Mouse (Mus musculus): ENCODE measurements at regions not wholly inside any gene's neighbourhood (a gene's known extent, or its start where the extent isn't known, plus 50 kb on each side); places are given as distances from the start of the nearest gene placed in this dataset.

- DNase-seq (ENCODE audit: low spot score in 2 of 2) = no peak
Measured at GRCm38 (mm10) chr11:45643629-45644325, 208.1 kb upstream of the Clint1 start.

- DNase-seq (ENCODE audit: low spot score in 2 of 2) = no peak
Measured at GRCm38 (mm10) chr11:45645815-45646214, 206.0 kb upstream of the Clint1 start.

- no peak for DNase-seq (ENCODE audit: low spot score in 2 of 2)
Measured at GRCm38 (mm10) chr11:45647888-45648287, 204.0 kb upstream of the Clint1 start.

DNA sequence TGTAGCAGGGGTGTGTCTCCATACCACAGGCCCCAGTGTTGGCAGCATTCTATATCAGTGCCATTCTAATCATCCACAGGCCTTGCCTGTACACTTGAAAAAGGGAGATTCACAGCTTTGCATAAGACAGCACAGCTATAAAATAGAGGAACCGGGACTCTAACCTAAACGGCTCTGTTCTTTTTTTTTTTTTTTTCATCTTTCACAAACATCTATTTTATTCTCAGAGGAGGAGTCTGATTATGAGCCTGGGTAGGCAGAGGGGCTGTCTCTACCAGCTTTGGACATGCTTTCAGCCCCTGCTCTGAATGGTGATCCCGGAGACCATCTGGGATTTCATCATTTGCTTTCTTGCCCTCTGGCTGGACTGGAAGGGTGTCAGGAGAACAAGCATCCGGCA, 195.6 kb upstream of the Clint1 start:
- no peak for DNase-seq (ENCODE audit: low spot score in 2 of 2)

- DNase-seq (ENCODE audit: low spot score in 2 of 2) = no peak
Measured at GRCm38 (mm10) chr11:45670156-45670830, 181.6 kb upstream of the Clint1 start.

GRCm38 (mm10) chr11:45678666-45679292, 173.1 kb upstream of the Clint1 start:
- peak; percentile 51 to 56 for DNase-seq (ENCODE audit: low spot score in 2 of 2)

- DNase-seq (ENCODE audit: low spot score in 2 of 2) = no peak
Measured at GRCm38 (mm10) chr11:45679293-45679673, 172.6 kb upstream of the Clint1 start.

- DNase-seq (ENCODE audit: low spot score in 2 of 2) = no peak
Measured at GRCm38 (mm10) chr11:45685571-45685970, 166.3 kb upstream of the Clint1 start.

DNA sequence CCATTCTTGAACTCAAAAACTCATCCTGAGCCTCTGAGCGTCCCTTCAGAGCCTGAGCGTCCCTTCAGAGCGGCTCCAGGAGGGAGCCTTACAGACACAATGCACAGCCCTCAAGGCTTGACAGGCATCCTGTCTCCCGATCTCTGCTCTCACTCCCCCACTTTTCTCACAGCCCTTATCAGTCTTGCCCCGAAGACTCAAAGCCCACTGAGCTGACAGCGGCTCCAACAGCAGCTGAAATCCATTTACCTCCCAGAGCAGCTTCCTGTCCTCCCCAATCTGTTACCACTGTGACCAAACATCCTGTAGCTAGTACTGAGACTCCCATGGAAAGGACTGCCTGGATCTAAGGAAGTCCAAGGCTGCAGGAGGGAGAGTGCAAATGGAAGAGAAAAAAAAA, 158.6 kb upstream of the Clint1 start:
- no peak for DNase-seq (ENCODE audit: low spot score in 2 of 2)

DNA sequence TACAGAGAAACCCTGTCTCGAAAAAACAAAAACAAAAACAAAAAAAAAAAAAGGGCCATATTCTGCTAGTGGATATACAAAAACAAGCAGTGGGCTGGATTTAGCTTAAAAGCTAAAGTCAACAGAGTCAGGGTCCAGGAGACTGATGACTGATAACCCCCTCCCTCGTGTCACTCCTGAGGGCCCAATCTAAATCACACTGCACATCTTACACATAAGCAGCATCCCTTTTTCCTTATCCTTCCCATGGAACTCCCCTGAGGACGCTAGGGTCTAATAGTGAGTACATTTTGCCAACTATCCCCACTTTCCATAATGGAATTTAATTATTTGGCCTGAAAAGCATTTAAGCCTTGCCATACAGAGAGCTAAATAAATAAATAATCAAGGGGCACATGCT, 150.3 kb upstream of the Clint1 start:
- DNase-seq (ENCODE audit: low spot score in 2 of 2) = no peak

DNA sequence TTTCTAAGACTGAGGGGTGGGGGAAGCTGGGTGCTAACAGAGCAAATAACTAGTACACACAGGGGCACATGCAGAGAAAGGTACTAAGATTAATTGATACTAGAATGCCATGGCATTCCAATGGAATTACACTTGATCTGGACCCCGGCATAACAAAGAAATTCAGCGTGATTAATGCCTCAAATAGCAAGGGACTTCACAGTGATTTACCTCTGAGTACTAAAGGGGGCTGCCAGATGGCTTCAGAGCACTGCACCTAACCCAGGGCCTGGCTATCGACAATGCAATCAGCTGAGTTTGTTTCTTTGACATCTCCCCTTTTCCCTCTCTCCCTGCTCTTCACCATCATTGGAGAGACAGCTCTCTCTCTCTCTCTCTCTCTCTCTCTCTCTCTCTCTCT, 148.9 kb upstream of the Clint1 start:
- DNase-seq (ENCODE audit: low spot score in 2 of 2) = no peak

DNA sequence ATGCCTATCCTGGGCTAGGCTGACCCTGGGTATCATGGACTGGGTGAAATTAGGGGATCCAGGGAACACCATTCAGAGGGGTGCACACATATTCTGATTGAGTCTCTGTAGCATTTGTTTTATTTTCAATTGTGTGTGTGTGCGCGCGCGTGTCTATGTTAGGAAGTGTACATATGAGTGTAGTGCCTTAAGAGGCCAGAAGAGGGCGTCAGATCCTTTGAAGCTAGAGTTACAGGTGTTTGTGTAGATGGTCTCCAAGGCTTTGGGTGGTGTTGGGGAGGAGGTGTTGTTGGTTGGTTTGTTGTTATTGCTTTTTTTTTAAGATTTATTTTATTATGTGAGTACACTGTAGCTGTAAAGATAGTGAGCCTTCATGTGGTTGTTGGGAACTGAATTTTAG, 147.4 kb upstream of the Clint1 start:
- no peak for DNase-seq (ENCODE audit: low spot score in 2 of 2)

DNA sequence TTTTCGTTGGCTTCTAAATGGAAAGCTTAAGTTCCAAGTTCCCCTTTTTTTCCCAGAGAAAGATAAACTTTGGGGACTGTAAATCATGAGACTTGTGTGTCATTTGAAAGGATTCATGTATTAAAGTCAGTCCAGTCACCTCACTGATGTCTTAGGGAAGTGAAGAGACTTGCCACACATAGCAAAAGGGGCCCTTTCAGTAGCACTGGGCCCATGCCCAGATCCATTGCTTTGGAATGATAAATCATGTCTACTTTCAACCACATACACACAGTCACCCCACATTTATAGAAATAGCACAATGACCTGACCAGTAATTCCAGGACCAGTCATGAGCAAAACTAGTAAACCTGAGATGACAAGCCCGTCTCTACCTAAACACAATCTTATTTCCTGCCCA, 133.2 kb upstream of the Clint1 start:
- DNase-seq (ENCODE audit: low spot score in 2 of 2) = no peak

DNA sequence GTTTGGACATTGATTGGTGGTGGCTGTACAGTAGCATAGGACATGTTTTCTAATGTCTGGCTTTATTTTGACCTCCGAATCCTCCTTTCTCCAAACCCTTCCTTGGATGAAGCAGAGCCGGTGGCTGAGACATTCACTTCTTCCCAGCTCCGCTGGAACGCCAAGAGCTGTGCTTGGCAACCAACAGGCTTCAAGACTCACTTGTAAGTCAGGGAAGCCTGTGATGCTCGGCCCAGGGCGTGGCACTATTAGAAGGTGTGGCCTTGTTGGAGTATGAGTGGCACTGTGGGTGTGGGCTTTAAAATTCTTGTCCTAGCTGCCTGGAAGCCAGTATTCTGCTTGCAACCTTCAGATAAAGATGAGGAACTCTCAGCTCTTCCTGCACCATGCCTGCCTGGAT, 132.0 kb upstream of the Clint1 start:
- no peak for DNase-seq (ENCODE audit: low spot score in 2 of 2)

GRCm38 (mm10) chr11:45736561-45736960, 115.3 kb upstream of the Clint1 start:
- no peak for DNase-seq (ENCODE audit: low spot score in 2 of 2)

- no peak for DNase-seq (ENCODE audit: low spot score in 2 of 2)
Measured at GRCm38 (mm10) chr11:45738331-45738730, 113.5 kb upstream of the Clint1 start.

DNA sequence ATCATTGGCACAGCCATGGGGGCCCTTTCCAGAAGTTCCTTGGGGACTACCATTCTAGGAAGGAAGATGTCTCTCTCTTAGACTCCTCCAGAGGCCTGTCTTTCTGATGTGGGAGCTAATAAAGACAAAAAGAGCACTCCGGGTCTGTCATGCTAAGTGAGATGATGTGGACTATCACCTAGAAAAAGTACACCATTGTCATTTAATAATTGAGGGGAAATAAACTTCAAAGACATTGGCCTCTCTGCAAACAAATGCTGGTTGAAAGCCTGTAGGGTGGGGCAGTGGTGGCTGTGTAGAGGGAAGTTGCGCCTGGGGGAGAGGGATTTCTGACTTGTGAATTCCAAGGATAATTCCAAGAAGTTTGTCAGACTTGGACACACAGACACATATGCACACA, 105.9 kb upstream of the Clint1 start:
- DNase-seq (ENCODE audit: low spot score in 2 of 2) = no peak

GRCm38 (mm10) chr11:45750249-45750648, 101.6 kb upstream of the Clint1 start:
- no peak for DNase-seq (ENCODE audit: low spot score in 2 of 2)

DNA sequence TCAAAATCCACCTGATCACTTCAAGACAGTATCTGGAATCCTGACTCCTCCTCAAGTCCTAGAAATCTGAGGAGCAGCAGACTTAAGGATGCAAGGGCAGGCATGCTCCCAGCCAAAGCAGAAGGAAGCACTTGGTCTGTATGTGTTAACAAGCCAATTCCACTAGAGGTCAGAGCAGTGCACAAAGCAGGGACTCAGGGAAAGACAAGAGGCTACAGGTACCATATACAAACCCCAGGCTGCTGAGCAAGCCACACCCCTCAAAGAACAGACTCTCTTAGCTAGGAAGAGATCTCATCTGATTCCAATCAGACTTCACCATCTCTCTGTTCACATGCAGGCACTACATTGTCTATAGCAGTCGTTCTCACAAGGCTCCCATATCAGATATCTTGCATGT, 99.6 kb upstream of the Clint1 start:
- DNase-seq (ENCODE audit: low spot score in 2 of 2) = peak; percentile 6 to 19

DNA sequence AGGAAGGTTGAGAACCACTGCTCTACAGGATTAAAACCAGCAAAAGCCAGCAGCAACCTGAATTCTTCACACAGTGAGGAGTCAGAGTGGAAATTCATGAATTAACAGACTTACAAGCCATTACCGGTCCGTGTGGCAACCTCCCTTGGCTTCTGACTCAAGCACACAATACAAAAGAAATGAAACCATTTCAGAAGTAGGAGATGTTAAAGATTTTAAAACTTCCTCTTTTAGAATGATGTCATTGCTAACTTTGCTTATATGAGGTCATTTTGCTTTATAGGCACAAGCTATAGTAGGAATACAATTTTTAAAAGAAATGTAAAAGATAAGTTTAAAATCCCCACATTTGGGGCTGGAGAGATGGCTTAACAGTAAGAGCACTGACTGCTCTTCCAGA, 99.1 kb upstream of the Clint1 start:
- no peak for DNase-seq (ENCODE audit: low spot score in 2 of 2)

DNA sequence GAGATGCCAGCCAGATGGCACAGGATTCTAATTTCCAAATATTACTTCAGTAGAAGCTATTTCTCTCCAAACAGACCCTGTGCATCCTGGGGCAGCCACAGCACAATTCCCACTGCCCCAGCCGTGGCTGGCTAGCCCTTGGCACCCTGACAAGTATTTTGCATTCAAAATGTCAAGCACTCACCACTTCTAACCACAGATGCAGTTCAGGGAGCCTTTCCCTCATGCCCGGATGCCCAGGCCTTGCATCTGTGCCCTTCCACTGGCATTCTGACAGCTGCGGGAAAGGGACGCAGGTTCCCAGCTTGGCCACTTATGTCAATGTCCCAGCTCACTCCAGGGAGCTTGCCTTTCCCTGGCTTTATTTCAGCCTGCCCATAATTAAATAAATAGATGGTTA, 84.8 kb upstream of the Clint1 start:
- DNase-seq (ENCODE audit: low spot score in 2 of 2) = no peak

- no peak for DNase-seq (ENCODE audit: low spot score in 2 of 2)
Measured at GRCm38 (mm10) chr11:45782435-45782834, 69.4 kb upstream of the Clint1 start.

- DNase-seq (ENCODE audit: low spot score in 2 of 2) = no peak
Measured at GRCm38 (mm10) chr11:45785806-45786205, 66.0 kb upstream of the Clint1 start.

Data from urinary bladder, postnatal 36 days (tissue).